Mouse (Mus musculus): ENCODE results near the gene Pax5.

Pax5 gene

DNA sequence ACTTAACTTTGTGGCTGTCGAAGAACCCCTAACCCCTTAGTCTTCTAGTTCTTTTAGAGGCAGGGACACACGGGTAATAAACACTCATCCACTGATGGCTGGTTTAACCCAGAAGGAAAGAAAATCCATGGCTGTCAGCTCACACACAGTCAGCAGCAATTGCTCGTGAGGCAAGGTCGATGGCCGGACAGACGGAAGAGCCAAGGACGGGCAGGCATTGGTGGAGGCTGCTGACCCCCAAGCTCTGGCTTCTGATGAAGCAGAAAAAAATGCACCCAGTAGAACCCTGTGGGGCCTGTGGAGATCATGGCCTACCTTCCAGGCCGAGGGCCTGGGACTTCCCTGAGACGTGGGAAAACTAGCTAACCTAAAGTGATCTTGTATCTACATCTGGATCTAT is 227.4 kb downstream of the Pax5 start:
- no peak for DNase-seq (ENCODE audit: low spot score in 2 of 2)

DNA sequence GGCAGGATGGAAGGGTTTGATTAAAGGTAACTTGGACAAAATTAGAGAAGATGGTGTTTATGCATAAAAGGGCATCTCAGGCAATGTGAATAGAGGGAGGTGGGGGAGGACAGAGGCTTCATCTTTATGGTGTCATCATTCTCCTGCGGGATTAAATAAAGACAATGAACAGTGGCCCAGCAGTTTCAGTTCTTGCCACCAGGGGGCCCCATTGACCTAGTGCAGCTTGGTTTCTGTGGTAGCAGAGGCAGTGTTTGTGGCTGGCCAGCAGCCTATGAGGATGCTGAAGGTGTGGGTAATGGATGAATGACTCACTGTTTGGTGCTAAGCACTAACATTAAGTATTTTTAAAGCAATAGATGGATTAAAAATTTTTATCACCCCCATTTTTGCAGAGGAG is 230.5 kb downstream of the Pax5 start:
- no peak for DNase-seq (ENCODE audit: low spot score in 2 of 2)
